Mouse (Mus musculus): ENCODE measurements around the gene Aplp2. TPM values are rescaled to one million over a fixed set of nuclear protein-coding genes. Genes with fewer than 3 reads are reported as not detected.

Aplp2 gene
- polyA plus RNA-seq, 2 experiments: 202 to 228 TPM

- Histone ChIP-seq H3K9ac (ENCODE audit: low read depth, low read length, severe bottlenecking) (no peak overlapping the region), H3K27ac (replicated peaks; ENCODE audit: low read depth, low read length) (no peak overlapping the region), H3K4me1 (ENCODE audit: control insufficient read depth, insufficient read depth, low read length) (peaks cover 6% of the 10 kb centered on the region; the same call in 1 of the 2 replicates), H3K36me3 (ENCODE audit: control insufficient read depth, insufficient read depth, low read length) (no peaks in the 10 kb centered on the region), H3K9me3 (ENCODE audit: control insufficient read depth, low read length) (no peaks in the 10 kb centered on the region), H3K4me3 (replicated peaks; ENCODE audit: low read length) (no peak overlapping the region), H3K4me2 (replicated peaks; ENCODE audit: low read depth, low read length, severe bottlenecking) (no peak overlapping the region), H3K27me3 (ENCODE audit: control insufficient read depth, insufficient read depth, low read length) (no peaks in the 10 kb centered on the region)
- 74% methylated on average over 16 of the region's 16 CpGs for WGBS
- ATAC-seq (ENCODE audit: low FRiP score, low read depth) (no peak), DNase-seq (ENCODE audit: low spot score) (no peak)
- no peak for TF ChIP-seq POLR2A (IDR thresholded peaks at IDR 0.05; ENCODE audit: borderline replicate concordance, extremely low read depth, insufficient read depth, insufficient read length)
Observed at GRCm38 (mm10) chr9:31203571-31204210, 7.9 kb downstream of the Aplp2 start.

- 84% methylated on average over 6 of the region's 6 CpGs for WGBS
- Histone ChIP-seq H3K9me3 (ENCODE audit: control insufficient read depth, low read length) (no peaks in the 10 kb centered on the region), H3K4me2 (replicated peaks; ENCODE audit: low read depth, low read length, severe bottlenecking) (no peak overlapping the region), H3K4me1 (ENCODE audit: control insufficient read depth, insufficient read depth, low read length) (peaks cover 6% of the 10 kb centered on the region; the same call in 1 of the 2 replicates), H3K27me3 (ENCODE audit: control insufficient read depth, insufficient read depth, low read length) (no peaks in the 10 kb centered on the region), H3K9ac (ENCODE audit: low read depth, low read length, severe bottlenecking) (no peak overlapping the region), H3K36me3 (ENCODE audit: control insufficient read depth, insufficient read depth, low read length) (no peaks in the 10 kb centered on the region), H3K4me3 (replicated peaks; ENCODE audit: low read length) (no peak overlapping the region), H3K27ac (replicated peaks; ENCODE audit: low read depth, low read length) (no peak overlapping the region)
- no peak for TF ChIP-seq POLR2A (IDR thresholded peaks at IDR 0.05; ENCODE audit: borderline replicate concordance, extremely low read depth, insufficient read depth, insufficient read length)
- DNase-seq (ENCODE audit: low spot score): no peak
- no peak for ATAC-seq (ENCODE audit: low FRiP score, low read depth)
Observed at GRCm38 (mm10) chr9:31203068-31203467, 8.5 kb downstream of the Aplp2 start.

GRCm38 (mm10) chr9:31198614-31199013 lies 13.0 kb downstream of the Aplp2 start:
- DNase-seq (ENCODE audit: low spot score) (no peak), ATAC-seq (ENCODE audit: low FRiP score, low read depth) (no peak)
- Histone ChIP-seq H3K36me3 (ENCODE audit: control insufficient read depth, insufficient read depth, low read length) (peaks cover 2% of the 10 kb centered on the region; the same call in 1 of the 2 replicates), H3K4me2 (replicated peaks; ENCODE audit: low read depth, low read length, severe bottlenecking) (no peak overlapping the region), H3K4me3 (replicated peaks; ENCODE audit: low read length) (no peak overlapping the region), H3K9me3 (ENCODE audit: control insufficient read depth, low read length) (no peaks in the 10 kb centered on the region), H3K9ac (ENCODE audit: low read depth, low read length, severe bottlenecking) (no peak overlapping the region), H3K27ac (replicated peaks; ENCODE audit: low read depth, low read length) (no peak overlapping the region), H3K27me3 (ENCODE audit: control insufficient read depth, insufficient read depth, low read length) (no peaks in the 10 kb centered on the region), H3K4me1 (ENCODE audit: control insufficient read depth, insufficient read depth, low read length) (no peaks in the 10 kb centered on the region)
- TF ChIP-seq POLR2A (IDR thresholded peaks at IDR 0.05; ENCODE audit: borderline replicate concordance, extremely low read depth, insufficient read depth, insufficient read length): no peak
- 71% methylated on average over 3 of the region's 3 CpGs for WGBS

GRCm38 (mm10) chr9:31197782-31198181 lies 13.8 kb downstream of the Aplp2 start:
- Histone ChIP-seq H3K27me3 (ENCODE audit: control insufficient read depth, insufficient read depth, low read length) (no peaks in the 10 kb centered on the region), H3K4me3 (replicated peaks; ENCODE audit: low read length) (no peak overlapping the region), H3K4me1 (ENCODE audit: control insufficient read depth, insufficient read depth, low read length) (no peaks in the 10 kb centered on the region), H3K9me3 (ENCODE audit: control insufficient read depth, low read length) (no peaks in the 10 kb centered on the region), H3K36me3 (ENCODE audit: control insufficient read depth, insufficient read depth, low read length) (peaks cover 5% of the 10 kb centered on the region; the same call in 1 of the 2 replicates), H3K9ac (ENCODE audit: low read depth, low read length, severe bottlenecking) (no peak overlapping the region), H3K4me2 (replicated peaks; ENCODE audit: low read depth, low read length, severe bottlenecking) (no peak overlapping the region), H3K27ac (replicated peaks; ENCODE audit: low read depth, low read length) (no peak overlapping the region)
- DNase-seq (ENCODE audit: low spot score): no peak
- no peak for ATAC-seq (ENCODE audit: low FRiP score, low read depth)
- no peak for TF ChIP-seq POLR2A (IDR thresholded peaks at IDR 0.05; ENCODE audit: borderline replicate concordance, extremely low read depth, insufficient read depth, insufficient read length)
- WGBS: 93% methylated on average over 7 of the region's 7 CpGs

- H3K36me3 ChIP-seq (ENCODE audit: control insufficient read depth, insufficient read depth, low read length): peaks cover 5% of the 10 kb centered on the region; the same call in 1 of the 2 replicates
- no peaks in the 10 kb centered on the region for H3K4me1 ChIP-seq (ENCODE audit: control insufficient read depth, insufficient read depth, low read length)
- H3K9ac ChIP-seq (ENCODE audit: low read depth, low read length, severe bottlenecking): no peak overlapping the region
- no peak overlapping the region for H3K4me3 ChIP-seq (replicated peaks; ENCODE audit: low read length)
- no peak overlapping the region for H3K4me2 ChIP-seq (replicated peaks; ENCODE audit: low read depth, low read length, severe bottlenecking)
- no peak overlapping the region for H3K27ac ChIP-seq (replicated peaks; ENCODE audit: low read depth, low read length)
- H3K27me3 ChIP-seq (ENCODE audit: control insufficient read depth, insufficient read depth, low read length): no peaks in the 10 kb centered on the region
- H3K9me3 ChIP-seq (ENCODE audit: control insufficient read depth, low read length): no peaks in the 10 kb centered on the region
- no peak for TF ChIP-seq POLR2A (IDR thresholded peaks at IDR 0.05; ENCODE audit: borderline replicate concordance, extremely low read depth, insufficient read depth, insufficient read length)
- no peak for ATAC-seq (ENCODE audit: low FRiP score, low read depth)
- no peak for DNase-seq (ENCODE audit: low spot score)
Observed at GRCm38 (mm10) chr9:31196742-31197141, 14.9 kb downstream of the Aplp2 start.

Data from limb, embryonic 14.5 days (tissue).